In genomic region chr5:144668060-144668459, GRCm38 (mm10) we compare ENCODE assay signal across 20 mouse cellular contexts.
DNase-seq lines count a peak whose midpoint lies in the region; ATAC-seq and TF ChIP-seq lines count a peak whose summit lies in the region.
"Had no signal": no experiment of that assay in that cellular context is flagged by ENCODE, and none has a peak within 500 bp of the region (broad histone marks: within the 10 kb centered on the region; RNA-seq: fewer than 3 reads in every experiment).

No protein-coding gene starts in this region.

- H3K4me3 ChIP-seq in forebrain, embryonic 14.5 days (ENCODE audit: low read depth, low read length) = no peak overlapping the region
- no peak overlapping the region for H3K4me3 ChIP-seq in forebrain, embryonic 13.5 days
- no peak overlapping the region for H3K4me3 ChIP-seq in midbrain, postnatal 0 days (ENCODE audit: low read depth, low read length)
- no peak overlapping the region for H3K4me3 ChIP-seq in kidney, embryonic 14.5 days (ENCODE audit: low read length)
- H3K4me3 ChIP-seq: embryonic facial prominence, embryonic 13.5 days; heart, embryonic 10.5 days; hindbrain, embryonic 12.5 days had no signal

- no peak overlapping the region for H3K27ac ChIP-seq in forebrain, embryonic 14.5 days (ENCODE audit: low read depth, low read length)
- no peak overlapping the region for H3K27ac ChIP-seq in forebrain, embryonic 13.5 days
- peak overlapping the region; percentile 47; the same call in 1 of the 2 replicates for H3K27ac ChIP-seq in midbrain, postnatal 0 days (ENCODE audit: low read depth, low read length)
- H3K27ac ChIP-seq in kidney, embryonic 14.5 days (ENCODE audit: low read depth, low read length) = no peak overlapping the region
- H3K27ac ChIP-seq: embryonic facial prominence, embryonic 13.5 days; heart, embryonic 10.5 days; hindbrain, embryonic 12.5 days had no signal

- no peak for TF ChIP-seq CTCF in midbrain, postnatal 0 days (IDR thresholded peaks at IDR 0.05)

- 0 out of 2 replicates have a peak, but pooled peaks cover 4% of the 10 kb centered on the region for H3K27me3 ChIP-seq in forebrain, embryonic 14.5 days (replicated peaks; ENCODE audit: control insufficient read depth, insufficient read depth, low read length)
- H3K27me3 ChIP-seq in forebrain, embryonic 13.5 days = peaks cover 22% of the 10 kb centered on the region
- H3K27me3 ChIP-seq in midbrain, postnatal 0 days (ENCODE audit: insufficient read depth, low read length) = no peaks in the 10 kb centered on the region
- no peaks in the 10 kb centered on the region for H3K27me3 ChIP-seq in kidney, embryonic 14.5 days (ENCODE audit: control insufficient read depth, insufficient read depth, low read length)
- H3K27me3 ChIP-seq: hindbrain, embryonic 12.5 days had no signal

- no peaks in the 10 kb centered on the region for H3K4me1 ChIP-seq in forebrain, embryonic 14.5 days (ENCODE audit: control insufficient read depth, insufficient read depth, low read length)
- H3K4me1 ChIP-seq in forebrain, embryonic 13.5 days = no peaks in the 10 kb centered on the region
- 0 out of 2 replicates have a peak, but pooled peaks cover 6% of the 10 kb centered on the region for H3K4me1 ChIP-seq in midbrain, postnatal 0 days (ENCODE audit: insufficient read depth, low read length)
- H3K4me1 ChIP-seq in kidney, embryonic 14.5 days (ENCODE audit: control insufficient read depth, insufficient read depth, low read length) = no peaks in the 10 kb centered on the region
- H3K4me1 ChIP-seq: embryonic facial prominence, embryonic 13.5 days; heart, embryonic 10.5 days; hindbrain, embryonic 12.5 days had no signal

- WGBS in forebrain, embryonic 14.5 days = 54% methylated on average over 3 of the region's 3 CpGs
- 54% methylated on average over 3 of the region's 3 CpGs for WGBS in forebrain, embryonic 13.5 days
- 40% methylated on average over 3 of the region's 3 CpGs for WGBS in midbrain, postnatal 0 days
- WGBS in kidney, embryonic 14.5 days = 71% methylated on average over 3 of the region's 3 CpGs

- peak; percentile 37 for DNase-seq in forebrain, embryonic 14.5 days (ENCODE audit: low spot score)
- DNase-seq in layer of hippocampus, adult 11-12 months (ENCODE audit: low spot score) = peak; percentile 7
- DNase-seq in layer of hippocampus, adult 18-20 months (ENCODE audit: low spot score in 2 of 2) = no peak
- DNase-seq in brain, adult 2 months (ENCODE audit: low read depth, low spot score) = peak; percentile 50
- no peak for DNase-seq in midbrain, postnatal 0 days (ENCODE audit: low spot score)
- DNase-seq: adrenal gland, postnatal 14 days; cerebellum, adult 11 months; cerebellum, adult 8-10 months; cerebellum, postnatal 14 days; gastrocnemius, postnatal 10 days; heart, adult 18-20 months; heart, postnatal 10 days; heart, postnatal 4 days had no signal

- H3K4me2 ChIP-seq in forebrain, embryonic 14.5 days (ENCODE audit: low read length) = no peak overlapping the region
- no peak overlapping the region for H3K4me2 ChIP-seq in forebrain, embryonic 13.5 days
- no peak overlapping the region for H3K4me2 ChIP-seq in midbrain, postnatal 0 days (ENCODE audit: low read depth, low read length, poor library complexity, severe bottlenecking)
- no peak overlapping the region for H3K4me2 ChIP-seq in kidney, embryonic 14.5 days (replicated peaks; ENCODE audit: low read depth, low read length)
- H3K4me2 ChIP-seq: embryonic facial prominence, embryonic 13.5 days; hindbrain, embryonic 12.5 days had no signal

- H3K36me3 ChIP-seq in forebrain, embryonic 14.5 days (ENCODE audit: control insufficient read depth, insufficient read depth, low read length) = no peaks in the 10 kb centered on the region
- no peaks in the 10 kb centered on the region for H3K36me3 ChIP-seq in forebrain, embryonic 13.5 days (ENCODE audit: poor library complexity, severe bottlenecking)
- no peaks in the 10 kb centered on the region for H3K36me3 ChIP-seq in midbrain, postnatal 0 days (ENCODE audit: insufficient read depth, low read length)
- H3K36me3 ChIP-seq in kidney, embryonic 14.5 days (ENCODE audit: control insufficient read depth, insufficient read depth, low read length) = no peaks in the 10 kb centered on the region
- H3K36me3 ChIP-seq: embryonic facial prominence, embryonic 13.5 days; heart, embryonic 10.5 days; hindbrain, embryonic 12.5 days had no signal

- ATAC-seq in forebrain, embryonic 14.5 days = no peak
- no peak for ATAC-seq in forebrain, embryonic 13.5 days
- ATAC-seq in midbrain, postnatal 0 days (ENCODE audit: low FRiP score) = no peak
- ATAC-seq in kidney, embryonic 14.5 days (ENCODE audit: low FRiP score, low TSS enrichment) = no peak
- ATAC-seq: hindbrain, embryonic 16.5 days; inflammation-experienced regulatory T-cells, adult 6 months had no signal

- H3K9ac ChIP-seq in forebrain, embryonic 14.5 days (ENCODE audit: low read length) = no peak overlapping the region
- H3K9ac ChIP-seq in forebrain, embryonic 13.5 days = no peak overlapping the region
- no peak overlapping the region for H3K9ac ChIP-seq in midbrain, postnatal 0 days (replicated peaks; ENCODE audit: low read length, poor library complexity, severe bottlenecking)
- no peak overlapping the region for H3K9ac ChIP-seq in kidney, embryonic 14.5 days (ENCODE audit: low read depth, low read length)
- H3K9ac ChIP-seq: embryonic facial prominence, embryonic 13.5 days; hindbrain, embryonic 12.5 days had no signal

- no peaks in the 10 kb centered on the region for H3K9me3 ChIP-seq in forebrain, embryonic 14.5 days (replicated peaks; ENCODE audit: control insufficient read depth, low read length)
- no peaks in the 10 kb centered on the region for H3K9me3 ChIP-seq in forebrain, embryonic 13.5 days (replicated peaks)
- no peaks in the 10 kb centered on the region for H3K9me3 ChIP-seq in midbrain, postnatal 0 days (ENCODE audit: low read length)
- H3K9me3 ChIP-seq in kidney, embryonic 14.5 days (ENCODE audit: control insufficient read depth, low read length) = no peaks in the 10 kb centered on the region
- H3K9me3 ChIP-seq: embryonic facial prominence, embryonic 13.5 days; heart, embryonic 10.5 days; hindbrain, embryonic 12.5 days had no signal

Comparison
In these comparisons a context has a peak if more than half of its experiments do, and no peak if none do; other contexts are left out.
1. DNase-seq: peak in forebrain, embryonic 14.5 days (single experiment), layer of hippocampus, adult 11-12 months (single experiment) and brain, adult 2 months (single experiment); none in layer of hippocampus, adult 18-20 months (0 of 2) and midbrain, postnatal 0 days (single experiment).